Mouse (Mus musculus): ENCODE measurements around the gene Tnrc18.

Tnrc18 gene

DNA sequence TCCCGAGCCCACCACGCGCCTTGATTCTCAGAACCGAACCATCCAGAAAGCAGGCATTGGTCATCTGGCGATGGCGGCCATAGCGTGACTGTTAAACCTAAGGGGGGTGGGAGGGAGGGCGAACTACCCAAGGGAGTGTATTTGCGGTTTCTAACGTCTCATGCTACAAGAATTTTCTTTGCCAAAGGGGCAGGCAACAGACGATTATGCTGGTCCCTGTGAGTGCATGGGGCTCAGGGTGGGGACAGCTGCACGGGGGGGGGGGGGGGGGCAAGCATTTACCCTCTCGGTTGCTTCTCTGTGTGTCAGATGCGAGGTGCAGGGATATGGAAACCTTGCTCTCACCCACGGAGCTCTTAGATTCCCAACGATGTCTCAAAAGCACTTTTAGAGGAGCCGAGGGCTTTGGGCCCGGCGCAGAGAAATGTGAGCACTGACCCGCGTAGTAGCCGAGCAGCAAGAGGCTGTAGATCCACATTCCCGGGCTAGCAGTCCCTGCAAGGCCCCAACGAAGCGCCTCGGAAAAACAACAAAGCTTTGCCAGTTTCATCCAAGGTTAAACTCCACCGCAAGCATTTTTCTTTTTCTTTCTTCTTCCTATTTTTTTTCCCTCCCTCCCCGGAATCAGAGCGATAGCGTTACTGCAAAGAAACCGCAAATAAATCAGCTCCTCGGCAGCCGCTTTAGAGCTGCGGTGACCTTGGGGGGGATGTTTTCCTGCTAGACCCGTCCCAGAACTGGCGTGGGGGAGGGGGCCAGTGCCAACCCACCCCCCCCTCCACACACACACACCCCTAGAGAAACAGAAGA lies 5.0 kb upstream of the Tnrc18 start:
- DNase-seq (ENCODE audit: low spot score): peak; percentile 71

DNA sequence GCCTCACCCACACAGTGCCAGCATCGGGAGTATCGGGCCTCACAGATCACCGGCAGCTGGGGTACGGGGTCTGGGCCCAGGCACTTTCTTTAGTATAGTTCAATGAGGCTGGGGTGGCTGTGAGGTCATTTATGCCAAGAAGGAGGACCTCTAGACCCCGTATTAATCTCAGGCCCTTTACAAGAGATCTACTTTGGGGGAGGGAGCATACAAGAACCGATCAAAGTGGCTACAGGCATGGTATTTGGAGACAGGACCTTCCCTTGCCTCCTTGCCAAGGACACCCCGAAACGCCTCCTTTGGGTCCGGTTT lies 4.5 kb upstream of the Tnrc18 start:
- no peak for DNase-seq (ENCODE audit: low spot score)

DNA sequence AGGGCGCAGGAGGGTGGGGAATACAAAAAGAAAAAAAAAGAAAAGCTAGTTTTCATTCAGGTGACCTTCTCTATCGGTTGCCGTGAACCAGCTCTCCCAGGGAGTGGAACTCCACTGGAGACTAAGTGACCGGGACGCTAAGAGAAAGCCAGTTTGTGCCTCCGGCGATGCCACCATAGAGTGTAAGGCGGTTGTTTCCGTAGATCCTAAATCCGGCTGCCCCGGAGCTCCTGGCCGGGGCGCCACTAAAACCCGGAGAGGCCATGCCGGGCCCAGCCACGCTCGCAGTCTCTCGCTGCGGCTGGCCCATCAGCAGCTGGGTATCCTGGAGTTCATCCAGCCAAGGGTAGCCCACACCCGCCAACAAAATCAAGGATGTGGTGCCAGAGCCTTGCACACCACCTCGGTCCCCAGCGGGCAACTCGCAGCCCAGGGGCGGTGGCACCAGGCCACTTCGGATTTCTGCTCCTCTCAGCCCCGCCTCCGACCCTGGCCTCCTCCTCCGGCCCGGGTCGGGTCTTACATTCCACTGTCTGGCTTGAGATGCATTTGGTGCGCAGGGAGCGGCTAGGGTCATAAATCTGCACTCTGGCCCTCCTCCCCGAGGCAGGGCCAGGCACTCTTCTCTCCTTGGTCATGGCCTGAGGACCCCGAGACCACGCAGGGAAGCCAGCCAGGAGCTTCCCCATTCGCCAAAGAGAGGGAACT lies 4.0 kb upstream of the Tnrc18 start:
- peak; percentile 96 for DNase-seq (ENCODE audit: low spot score)

DNA sequence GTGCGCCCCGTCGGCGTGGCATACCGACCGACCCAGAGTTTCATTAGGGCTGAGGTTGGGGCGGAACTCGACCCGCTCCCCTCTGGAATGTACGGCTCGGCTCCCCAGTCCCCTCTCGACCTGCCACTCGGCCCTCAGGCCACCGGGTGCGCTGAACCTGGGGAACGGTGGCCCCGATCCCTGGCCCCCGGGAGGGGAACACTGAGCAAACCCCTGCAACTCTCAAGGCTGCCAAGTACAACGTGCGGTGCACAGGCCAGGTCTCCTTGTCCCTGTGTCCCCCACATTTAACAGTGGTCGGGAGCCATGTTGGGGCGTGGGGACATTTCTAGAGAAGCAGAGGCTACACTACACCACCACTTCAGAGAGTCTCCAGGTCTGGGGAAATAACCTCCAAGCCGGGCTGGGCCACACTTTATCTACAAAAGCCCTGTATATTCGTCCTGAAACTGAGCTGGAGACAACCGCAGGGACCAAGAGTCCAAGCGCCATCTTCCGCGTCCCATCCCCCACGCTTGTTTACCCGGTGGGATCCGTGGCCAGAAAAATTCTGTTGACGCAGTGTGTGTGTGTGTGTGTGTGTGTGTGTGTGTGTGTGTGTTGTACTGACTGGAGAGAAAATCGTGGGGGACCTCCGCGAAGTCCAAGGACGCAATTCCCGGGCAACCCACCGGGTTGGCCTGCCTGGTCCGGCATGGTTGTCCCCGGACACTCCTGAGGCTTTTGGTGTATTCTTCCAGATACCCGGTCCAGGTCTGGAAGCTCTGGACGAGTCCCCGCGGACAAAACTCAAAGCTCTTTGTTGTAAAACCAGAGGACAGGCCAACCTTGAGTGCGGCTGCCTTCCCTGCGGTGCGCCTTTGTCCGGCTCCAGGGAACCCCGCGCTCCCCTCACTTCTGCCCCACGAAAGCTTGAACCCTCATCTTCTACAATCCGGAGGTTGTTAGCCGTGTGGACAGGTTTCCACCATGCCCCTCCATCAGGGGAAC lies 3.1 kb upstream of the Tnrc18 start:
- DNase-seq (ENCODE audit: low spot score): peak; percentile 74

DNA sequence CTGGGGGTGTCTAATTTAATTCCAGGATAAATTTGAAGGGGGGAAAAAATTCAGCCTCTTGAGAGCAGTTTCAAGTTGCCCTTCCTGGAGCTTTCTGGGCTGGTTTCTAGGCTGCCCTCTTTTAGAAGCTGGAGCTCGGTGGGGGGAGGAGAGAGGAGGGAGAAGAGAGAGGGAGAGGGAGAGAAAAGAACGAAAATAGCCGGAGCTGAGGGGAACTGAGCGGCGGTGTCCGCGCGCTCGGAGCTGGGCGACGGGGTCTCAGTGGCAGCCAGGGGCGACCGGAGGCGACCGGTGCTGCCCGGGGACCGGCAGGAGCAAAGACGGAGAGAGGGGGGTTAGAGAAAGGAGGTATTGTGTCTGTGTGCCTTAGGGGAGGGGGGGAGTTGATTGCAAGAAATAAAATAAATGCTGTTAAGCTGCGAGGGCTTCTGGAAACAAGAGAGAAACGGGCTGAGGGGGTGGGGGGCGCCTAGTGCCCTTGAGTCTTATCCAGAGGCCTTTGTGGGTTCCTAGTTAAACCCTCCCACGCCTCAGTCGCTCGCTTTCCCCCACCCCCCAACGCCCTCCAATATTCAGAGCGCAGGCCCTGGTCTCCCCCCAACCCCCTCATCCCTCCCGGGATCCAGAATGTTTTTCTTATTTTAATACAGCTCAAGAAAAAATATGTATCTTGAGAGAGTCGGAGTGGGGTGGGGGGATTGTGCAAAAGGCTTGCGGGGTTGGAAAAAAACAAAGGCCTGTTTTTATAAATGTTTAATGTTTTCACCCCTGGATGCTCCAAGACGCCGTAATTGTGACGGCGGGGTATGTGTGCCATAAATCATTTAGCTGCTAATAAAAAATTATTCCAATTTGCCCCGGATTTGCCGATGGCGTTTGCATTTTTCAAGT lies 2.2 kb upstream of the Tnrc18 start:
- peak; percentile 80 for DNase-seq (ENCODE audit: low spot score)

DNA sequence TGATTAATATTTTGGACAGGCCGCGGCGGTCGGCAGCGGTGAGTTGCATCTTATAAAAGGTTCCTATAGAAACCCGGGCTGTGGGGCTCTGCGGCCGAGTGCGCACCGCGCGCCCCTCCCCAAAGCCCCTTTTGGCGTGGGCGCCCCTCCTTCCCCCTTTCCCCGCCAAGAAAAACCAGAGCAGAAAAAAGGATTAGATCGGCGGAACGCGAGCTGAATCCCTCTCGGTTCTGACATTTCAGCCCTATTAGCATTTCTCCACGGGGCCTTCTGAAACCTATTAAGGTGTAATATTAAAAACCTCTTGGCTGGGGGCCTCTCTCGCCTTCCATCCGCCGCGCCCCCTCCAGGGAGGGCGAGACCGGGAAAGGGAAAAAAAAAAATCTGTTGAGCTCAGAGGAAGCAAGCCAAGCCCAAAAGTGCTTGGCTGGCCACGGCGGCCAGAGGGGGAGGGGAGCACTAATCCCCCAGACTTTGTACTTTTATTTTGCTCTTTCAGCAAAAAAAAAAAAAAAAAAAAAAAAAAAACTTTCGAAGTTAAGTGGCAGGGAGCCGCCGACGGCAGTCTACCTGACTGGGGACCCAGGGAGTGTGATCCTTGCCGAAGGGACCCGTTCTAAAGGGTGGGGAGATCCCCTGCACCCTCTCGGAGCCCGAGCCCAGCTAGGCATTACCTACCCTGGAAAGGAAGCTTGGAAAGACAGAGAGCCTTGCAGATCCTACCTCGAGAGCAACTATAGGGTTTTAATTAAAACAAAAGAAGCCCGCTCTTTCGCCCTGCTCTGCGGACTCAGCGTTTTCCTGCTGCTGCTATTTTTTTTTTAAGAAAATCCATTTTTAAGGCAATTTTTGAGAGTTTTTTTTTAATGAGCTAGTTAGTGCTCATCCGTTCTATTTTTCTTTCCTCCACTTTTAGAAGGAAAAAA lies 1.2 kb upstream of the Tnrc18 start:
- DNase-seq (ENCODE audit: low spot score): peak; percentile 90

GRCm38 (mm10) chr5:142816811-142817523 lies 495 bp downstream of the Tnrc18 start:
- DNase-seq (ENCODE audit: low spot score): peak; percentile 77

GRCm38 (mm10) chr5:142816031-142816810 lies 1.2 kb downstream of the Tnrc18 start:
- DNase-seq (ENCODE audit: low spot score): peak; percentile 68

GRCm38 (mm10) chr5:142815421-142816001 lies 2.0 kb downstream of the Tnrc18 start:
- DNase-seq (ENCODE audit: low spot score): no peak

DNA sequence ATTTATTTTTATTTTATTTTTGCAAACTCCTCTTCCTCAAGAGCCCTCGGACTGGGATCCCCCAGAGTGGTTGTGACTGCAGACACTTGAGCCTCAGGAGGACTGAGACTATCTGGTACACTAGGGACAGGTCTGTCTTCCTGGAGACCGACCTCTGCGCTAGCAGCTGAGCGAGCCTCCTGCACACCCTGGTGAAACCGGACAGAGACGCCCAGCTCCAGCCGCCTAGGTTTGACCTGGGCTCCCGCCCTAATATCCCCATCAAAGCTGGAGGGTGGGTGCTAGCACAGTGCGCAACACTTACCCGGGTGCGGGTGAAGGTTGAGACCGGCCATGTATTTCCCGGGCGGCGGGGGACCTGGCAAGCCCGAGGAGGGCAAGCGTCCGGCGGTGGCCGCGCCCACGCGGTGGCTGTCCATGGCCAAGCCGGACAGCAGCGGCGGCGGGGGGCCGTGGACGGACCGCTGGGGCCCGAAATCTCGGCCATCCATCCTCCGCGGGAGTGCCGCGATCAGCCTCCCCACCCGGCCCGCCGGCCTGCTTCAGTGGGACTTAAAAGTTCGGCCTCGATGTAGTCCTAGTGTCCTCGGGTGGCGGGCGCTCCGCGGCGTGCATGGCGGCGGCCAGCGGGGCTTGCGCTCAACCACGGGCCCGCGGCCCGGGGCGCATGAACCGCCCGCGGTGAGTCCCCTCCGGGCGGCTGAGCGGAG lies 2.6 kb downstream of the Tnrc18 start:
- DNase-seq (ENCODE audit: low spot score): peak; percentile 61

DNA sequence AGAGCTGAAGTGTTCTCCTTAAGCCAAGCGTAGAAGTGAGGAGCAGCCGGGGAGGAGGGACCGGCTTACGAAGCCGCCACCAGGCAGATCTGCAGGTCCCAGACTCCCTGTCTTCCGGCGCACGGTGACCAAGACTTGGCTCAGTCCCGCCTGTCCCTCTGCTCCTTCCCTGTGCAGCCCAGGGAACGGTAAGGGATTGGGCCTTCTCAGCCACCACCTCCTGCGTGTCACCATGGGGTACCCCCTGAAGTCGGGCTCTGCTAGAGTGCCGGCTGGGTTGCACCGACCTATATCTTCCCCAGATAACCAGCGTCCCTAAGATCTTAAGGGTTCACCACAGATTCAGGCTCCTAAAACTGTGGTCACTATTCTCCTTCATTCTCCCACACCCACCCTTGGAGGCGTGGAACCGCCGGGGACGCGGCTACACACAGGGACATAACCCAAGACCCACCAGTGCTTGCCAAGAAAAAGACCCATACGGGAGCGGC lies 3.3 kb downstream of the Tnrc18 start:
- peak; percentile 50 for DNase-seq (ENCODE audit: low spot score)

DNA sequence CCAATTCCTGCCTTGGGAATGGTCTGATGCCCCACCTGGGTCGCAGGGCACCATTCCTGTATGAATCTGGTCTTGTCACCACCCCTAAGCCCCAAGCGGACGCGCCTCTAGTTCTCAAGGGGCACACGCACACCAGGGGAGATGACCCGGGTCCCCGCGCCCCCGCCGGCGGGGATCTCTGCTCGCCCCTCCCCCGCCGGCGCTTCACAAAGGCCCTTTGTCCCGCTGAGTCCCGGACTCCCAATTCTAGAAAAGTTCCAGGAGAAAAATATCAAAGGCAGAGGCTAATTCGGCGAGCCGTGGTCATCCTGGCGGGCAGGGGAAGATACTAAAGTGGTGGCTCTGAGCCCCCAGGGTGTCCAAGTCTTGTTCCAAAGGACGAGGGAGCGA lies 3.7 kb downstream of the Tnrc18 start:
- peak; percentile 42 for DNase-seq (ENCODE audit: low spot score)

DNA sequence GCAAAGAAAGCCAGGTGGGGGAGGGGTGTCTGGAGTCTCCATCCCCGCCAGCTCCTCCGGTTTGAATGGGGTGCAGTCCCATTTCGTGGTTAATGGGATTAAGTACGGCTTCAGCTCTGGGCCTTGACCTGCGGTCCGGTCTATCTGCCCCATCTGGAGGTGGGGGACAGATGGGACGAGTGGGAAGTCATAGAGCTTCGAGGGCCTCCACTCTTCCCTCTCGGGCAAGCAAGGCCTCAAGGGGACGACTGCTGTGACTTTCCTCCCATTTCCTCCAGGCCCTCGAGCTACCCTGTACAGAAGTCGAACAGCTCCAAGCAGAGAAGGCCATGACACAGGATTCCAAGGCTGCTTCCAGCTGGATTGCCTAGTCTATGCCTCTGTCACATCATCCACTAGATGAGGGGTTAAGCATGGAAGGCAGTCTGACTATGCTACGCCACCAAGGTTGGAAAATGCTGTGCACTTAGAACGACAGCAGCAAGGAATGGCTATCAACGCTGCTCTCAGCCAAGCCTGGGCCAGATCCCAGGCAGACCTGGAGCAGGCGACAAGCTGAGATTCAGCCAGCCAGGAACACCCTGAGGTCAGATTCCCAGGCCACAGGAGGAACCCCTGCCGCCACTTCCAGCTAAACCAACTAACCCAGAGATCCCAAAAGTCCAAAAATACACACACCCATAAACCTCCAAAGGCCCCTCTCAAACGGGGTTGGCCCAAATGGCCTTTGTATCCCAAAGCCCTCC lies 4.3 kb downstream of the Tnrc18 start:
- peak; percentile 58 for DNase-seq (ENCODE audit: low spot score)

DNA sequence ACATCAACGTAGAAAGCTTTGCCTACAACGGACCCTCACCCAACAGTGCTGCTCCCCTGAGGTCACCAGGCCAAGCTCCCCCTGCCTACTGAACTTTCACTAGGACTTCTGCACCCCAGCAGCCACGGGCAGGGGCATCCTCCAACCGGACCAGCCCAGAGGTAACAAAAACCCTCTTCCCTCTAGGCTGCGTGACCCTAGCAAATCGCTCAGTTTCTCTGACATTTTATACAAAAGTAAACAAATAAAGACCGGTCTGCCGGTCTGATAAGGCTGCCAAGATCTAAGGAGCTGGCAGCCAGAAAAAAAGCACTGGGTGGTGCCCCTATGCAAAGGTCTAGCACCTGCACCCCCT lies 4.9 kb downstream of the Tnrc18 start:
- no peak for DNase-seq (ENCODE audit: low spot score)

DNA sequence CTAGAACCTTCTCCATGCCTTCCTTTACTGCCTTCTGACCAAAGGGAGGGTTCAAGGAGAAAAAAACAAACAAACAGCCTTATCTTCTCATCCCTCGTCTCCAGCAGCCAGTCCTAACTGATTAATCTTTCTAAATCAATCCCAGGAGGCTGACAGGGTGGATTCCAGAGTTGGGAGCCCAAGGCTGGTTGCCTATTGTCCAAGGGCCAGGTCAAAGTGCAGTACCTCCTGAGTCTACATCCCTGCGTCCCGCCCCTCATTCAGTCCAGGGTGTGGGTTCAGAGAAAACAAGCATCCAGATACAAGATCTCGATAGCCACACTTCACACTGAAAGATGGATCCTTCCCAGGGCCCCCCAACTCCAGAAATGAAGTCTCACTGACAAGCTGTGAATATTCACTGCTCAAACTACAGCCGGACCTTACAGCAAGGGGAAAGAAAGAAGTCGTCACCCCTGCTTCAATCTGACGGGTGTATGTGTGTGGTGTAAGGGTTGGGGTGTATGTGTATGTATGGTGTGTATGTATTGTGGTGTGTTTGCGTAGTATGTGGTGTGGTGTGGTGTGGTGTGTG lies 5.5 kb downstream of the Tnrc18 start:
- peak; percentile 88 for DNase-seq (ENCODE audit: low spot score)

GRCm38 (mm10) chr5:142810710-142811599 lies 6.5 kb downstream of the Tnrc18 start:
- peak; percentile 86 for DNase-seq (ENCODE audit: low spot score)

Data from yolk sac, embryonic 10.5 days (tissue).